Mouse (Mus musculus): ENCODE results near the gene Timm23.
"Not testable (repeated sequence)": the region's sequence is repeated elsewhere in the genome, so short reads cannot be mapped to it uniquely, and the experiment has no call there.

Gene Timm23

DNA sequence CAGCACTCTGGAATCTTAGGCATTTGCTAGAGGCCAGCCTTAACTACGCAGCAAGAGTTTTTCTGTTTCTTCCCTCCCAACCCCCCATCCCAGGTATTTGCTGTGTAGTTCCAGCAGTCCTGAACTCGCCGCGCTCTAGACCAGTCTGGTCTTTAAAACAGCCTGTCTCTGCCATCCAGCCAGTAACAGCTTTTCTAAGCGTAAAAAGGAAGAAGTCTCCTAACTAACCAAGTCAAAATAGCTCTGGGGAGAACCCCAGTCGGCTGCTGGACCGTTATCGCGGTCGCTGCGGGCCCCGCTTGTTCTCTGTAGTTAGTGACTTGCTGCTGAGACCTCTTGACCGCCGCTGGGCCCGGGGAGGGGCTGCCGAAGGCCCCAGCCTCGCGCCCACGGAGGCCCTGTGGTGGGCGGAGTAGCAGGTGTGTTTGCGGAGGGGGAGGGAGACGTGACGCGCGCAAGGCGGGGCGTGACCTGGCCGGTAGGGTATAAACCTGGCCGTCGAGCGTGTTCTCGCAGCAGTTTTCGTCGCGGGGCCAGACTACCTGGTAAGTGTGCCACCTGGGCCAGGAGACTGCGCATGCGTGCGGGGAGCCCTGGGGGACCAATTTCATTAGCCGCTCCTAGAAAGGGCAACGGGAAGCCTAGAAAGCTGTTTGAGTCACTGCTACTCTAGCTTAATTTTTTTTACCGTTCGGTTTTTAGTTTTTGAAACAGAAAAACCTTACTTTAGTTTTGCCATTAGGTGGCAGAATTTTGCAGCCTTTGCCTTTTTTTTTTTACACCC lies 36.2 kb downstream of the Timm23 start:
- DNase-seq (ENCODE audit: low read depth), result peak; percentile 93

DNA sequence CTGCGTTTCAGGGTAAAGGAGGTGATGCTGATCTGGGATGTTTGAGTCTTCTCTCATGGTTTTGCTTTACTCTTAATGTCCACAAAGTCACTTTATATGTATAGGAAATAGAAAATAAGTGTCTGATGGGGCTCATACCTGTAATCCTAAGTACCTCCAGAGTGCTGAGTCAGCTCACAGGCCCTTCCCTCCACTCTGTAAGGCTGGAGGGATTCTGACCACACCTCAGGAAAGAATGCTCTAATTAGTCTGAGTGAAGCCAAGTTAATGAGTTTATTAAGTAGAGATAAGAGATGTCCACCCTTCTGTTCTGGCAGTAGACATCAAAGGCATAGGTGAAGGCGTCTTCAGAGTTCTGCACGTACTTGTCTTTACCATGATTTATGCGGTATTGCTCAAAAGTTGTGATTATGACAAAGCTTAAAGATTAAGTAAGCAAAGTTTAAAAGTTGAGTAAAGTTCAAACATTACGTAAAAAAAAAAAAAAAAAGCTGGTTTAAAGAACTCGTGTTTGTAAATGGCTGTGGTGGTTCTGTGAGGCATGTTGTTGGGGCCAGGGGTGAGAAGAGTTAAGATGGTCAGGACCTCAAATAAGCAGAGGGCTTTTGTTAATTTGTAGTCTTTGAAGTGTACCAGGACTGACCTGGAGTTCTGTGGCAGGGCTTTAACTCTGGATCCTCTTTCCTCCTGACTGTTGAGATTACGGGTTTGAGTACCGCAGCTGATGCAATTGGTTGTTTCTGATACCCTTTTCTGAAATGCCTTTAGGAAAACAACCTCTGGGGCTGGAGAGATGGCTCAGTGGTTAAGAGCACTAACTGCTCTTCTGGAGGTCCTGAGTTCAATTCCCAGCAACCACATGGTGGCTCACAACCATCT lies 37.3 kb downstream of the Timm23 start:
- peak; percentile 19 for DNase-seq (ENCODE audit: low read depth)

DNA sequence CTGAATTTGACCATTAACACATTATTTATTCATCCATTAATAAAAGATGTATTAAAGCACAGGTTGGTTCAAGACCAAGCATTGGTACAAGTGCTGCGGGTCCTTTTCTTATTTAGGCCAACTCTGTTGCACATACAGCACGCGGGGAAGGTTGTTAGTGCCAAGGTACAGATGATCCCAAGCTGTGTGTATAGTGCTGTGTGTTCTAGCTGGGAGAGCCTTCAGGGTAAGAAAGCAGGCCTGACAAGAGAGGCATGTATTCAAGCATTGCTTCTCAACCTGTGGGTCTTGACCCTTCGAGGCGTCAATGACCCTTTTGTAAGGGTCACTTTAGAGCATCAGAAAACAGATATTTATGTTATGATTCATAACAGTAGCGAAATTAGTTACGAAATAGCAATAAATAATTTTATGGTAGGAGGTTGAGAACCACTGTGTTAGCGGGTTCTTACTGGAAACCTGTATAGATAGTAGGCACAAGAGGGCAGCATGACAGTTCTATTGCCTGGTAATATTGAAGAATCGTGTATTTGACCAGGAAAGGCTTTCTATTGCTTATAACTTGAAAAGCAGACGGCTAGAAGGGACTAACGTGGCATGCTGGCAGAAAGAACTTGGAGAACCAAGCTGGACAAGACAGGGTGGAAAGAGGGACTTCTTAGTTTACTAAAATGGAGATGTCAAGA lies 38.4 kb downstream of the Timm23 start:
- no peak for DNase-seq (ENCODE audit: low read depth)

DNA sequence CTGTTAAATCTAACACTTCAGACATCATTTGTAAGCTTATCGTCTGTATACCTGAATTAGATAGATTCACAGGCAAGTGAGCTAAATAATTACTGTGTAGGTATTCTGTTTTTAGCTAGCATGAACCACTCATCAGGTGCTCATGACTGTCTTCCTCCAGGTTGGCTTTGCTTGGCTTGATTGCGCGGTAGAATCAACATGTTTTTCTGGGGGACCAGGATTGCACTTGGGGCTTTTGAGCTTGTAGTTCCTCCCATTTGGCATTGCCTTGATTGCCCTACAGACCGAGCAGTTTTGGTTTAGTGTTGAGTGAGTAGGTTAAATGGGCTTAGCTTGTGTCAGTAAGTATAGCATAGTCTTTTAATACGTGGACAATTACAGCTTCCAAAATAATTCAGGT lies 39.5 kb downstream of the Timm23 start:
- DNase-seq (ENCODE audit: low read depth), result no peak

DNA sequence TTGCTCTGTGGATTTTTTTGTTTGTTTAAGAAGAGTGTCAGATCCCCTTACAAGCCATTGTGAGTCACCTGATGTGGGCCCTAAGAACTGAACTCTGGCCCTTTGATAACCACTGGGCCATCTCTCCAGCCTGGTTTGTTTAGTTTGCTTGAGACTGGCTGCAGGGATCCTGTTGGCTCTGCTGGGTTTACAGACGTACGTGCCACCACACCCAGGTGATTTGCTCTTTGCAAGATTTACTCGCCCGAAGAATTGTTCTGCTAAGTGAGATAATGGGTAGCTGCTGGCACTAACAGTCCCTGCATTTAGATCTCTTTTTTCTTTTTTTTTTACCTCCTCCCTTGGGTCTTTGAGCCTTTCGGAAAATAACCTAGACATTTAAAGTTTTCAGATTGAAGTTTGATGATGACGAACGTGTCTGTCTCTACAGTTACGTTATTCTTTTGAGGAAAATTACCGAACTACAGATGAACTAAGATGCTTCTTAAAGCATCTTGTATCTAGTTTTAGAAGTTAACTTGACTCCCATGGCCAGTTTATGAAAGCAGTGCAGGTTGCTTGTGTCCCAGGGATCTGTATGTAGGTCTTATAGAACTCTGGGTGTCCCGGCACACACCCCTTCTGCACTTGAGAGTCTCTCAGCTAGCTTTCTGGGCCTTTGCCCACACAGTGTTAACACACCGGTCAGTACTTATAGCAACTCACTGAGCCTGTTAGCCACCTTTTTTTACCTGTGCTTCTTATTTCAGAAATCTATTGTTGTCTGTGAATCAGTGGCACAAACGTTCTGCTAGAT lies 40.4 kb downstream of the Timm23 start:
- no peak for DNase-seq (ENCODE audit: low read depth)

DNA sequence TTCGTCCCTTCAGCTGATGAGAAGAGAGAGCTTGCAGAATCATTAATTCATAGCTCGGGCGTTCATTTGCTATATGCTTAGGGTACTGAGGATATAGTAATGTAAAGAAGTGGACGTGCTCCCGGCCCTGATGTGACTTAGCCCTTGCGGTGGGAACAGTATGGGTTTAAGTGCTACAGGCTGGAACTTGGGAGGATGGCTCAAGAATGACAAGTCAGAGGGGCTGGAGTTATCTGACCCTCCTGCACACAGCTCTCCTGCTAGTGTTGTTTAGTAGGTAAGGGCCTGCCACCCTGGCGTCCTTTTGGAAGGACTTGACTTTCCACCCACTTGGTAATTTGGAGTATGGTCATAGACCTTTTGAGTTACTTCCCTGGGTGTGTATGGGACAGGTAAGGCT lies 41.1 kb downstream of the Timm23 start:
- no peak for DNase-seq (ENCODE audit: low read depth)

DNA sequence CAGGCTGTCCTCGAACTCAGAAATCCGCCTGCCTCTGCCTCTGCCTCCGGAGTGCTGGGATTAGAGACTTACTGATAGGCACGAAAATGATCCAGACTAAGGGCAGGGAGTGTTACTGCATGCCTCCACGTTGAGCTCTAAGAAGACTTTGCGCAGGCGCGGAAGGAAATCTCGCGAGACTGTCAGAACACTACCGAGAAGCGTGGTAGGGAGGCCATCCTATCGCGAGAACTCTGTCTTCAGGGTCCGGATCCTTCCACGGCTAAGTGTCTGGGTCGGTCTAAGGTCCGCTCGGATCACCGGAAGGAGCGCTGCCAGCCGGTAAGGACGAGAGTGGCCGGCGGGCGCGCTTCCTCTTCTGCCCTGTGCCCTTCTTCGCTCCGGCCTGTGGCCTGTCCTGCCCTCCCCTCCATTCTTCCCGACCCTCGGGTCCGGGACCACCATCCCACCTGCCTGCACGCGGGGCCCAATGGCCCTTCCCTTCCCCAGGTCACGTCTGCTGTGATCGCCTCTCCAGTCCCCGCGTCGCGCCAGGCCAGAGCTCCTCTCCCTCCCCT lies 41.9 kb downstream of the Timm23 start, which contains the start of gene Ncoa4:
Gene Ncoa4 (plus strand): TSS at position 176 of the 557 bp plus-strand sequence.
- DNase-seq (ENCODE audit: low read depth), result peak; percentile 100

DNA sequence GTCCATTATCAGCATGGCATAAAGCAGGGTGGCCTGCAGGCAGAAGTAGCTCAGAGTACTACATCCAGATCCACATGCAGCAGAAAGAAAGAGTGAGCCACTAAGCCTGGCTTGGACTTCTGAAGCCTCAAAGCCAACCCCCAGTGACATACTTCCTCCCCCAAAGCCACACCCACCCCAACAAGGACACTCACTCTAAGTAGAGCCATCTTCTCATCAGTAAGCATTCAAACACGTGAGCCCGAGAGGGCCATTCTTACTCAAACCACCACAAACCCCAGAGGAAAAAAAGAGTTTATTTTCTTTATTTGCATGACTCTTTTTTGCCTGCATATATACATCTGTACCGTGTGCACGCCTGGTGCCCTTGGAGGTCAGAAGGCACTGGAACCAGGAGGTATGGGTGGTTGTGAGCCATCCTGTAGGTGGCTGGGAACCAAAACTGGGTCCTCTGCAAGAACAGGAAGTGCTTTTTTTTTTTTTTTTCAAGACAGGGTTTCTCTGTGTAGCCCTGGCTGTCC lies 42.5 kb downstream of the Timm23 start:
- DNase-seq (ENCODE audit: low read depth), result no peak

DNA sequence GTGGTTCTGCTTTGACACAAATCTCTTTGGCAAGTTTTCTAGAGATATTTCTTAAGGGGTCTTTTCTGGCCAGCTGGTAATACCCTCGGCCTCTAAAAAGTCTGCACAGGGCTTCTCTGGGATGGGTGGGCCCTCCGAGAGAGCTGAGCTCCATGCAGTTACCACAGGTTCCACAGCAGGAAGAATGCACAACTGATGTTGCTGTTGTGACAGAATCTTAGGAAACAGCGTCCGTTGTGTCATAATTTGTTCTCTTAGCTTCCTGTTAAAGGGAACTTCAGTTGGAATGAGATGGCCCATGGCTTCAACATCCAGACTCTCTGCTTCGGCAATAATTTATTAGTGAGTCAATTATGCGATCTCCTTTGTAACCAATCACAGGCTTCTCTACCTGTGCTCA lies 46.9 kb downstream of the Timm23 start:
- DNase-seq (ENCODE audit: low read depth), result no peak

DNA sequence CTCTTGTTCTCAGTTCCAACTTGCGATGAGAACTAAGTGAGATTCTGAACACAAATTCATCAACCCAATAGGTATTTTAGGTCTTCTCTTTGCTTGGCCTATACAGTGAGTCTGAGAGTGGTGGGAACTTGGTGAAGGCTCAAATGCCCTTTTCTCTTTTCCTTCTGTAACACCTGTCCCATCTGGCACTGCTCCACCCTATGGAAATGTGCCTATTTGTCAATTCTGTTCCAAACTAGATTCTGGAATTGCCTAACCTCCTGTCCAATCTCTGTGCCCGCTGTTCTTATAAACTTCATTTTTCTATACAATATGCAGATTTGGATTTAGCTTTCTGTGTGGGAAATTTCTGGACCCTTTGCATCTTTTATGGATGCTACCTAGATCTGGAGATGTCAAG lies 48.5 kb downstream of the Timm23 start:
- no peak for DNase-seq (ENCODE audit: low read depth)

DNA sequence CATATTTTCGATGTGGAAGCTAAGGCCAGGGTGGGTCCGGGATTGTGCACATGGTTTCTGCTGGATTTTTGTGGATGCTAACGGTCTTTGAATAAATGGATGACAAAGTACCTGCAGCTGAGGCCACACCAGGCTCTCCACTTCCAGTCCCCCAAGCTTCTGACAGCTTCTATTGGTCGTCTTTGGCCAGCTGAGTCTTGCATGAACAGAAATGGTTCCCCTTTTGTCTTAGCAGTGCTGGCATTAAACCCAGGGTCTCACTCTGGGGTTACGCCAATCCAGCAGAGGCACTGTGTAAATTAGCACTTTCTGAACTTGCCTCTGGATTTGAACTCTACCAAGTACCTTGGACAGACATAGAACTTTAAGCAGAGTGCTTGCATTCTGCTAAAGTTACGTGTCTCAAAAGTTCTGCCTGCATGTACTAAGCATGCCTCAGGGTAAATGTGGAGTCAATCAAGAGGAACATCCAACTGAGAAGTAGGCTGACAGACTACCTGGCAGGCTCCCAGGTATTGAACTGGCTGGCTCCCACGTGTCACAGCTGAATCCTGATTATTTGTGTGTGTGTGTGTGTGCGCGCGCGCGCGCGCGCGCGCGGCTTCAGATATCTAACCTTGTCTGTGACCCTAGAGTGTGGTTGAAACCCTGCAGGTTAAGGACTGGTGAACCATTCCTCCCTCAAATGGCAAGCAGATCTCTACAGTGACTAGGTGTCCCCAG lies 49.3 kb downstream of the Timm23 start:
- DNase-seq (ENCODE audit: low read depth), result no peak

DNA sequence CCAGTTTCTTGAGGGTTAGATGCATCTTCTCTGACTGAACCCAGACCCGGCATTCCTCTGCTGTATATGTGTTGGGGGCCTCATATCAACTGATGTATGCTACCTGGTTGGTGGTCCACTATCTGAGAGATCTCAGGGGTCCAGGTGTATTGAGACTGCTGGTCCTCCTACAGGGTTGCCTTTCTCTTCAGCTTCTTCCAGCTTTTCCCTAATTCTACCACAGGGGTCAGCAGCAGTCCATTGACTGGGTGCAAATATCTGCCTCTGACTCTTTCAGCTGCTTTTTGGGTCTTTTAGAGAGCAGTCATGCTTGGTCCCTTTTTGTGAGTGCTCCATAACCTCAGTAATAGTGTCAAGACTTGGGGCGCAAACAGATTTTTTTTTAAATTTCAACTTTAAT lies 50.8 kb downstream of the Timm23 start:
- DNase-seq (ENCODE audit: low read depth), result no peak

DNA sequence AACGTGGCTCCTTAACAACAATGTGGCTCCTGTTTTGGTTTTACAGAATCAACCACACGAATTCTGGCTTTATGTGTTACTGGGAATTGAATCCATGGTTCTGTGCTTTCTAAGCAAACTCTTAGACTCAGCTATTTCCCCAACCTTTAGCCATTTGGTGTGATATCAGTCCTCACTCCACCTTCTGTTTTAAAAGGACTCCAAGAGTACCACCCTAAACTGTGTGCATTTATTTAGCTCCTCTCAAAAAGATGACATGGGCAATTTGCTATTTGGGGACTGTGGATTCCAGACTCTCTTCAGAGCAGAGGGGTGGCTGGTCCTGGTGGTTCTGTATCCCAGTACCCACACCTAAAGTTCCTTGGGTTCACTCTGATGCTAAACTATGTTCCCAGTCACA lies 55.1 kb downstream of the Timm23 start:
- no peak for DNase-seq (ENCODE audit: low read depth)

DNA sequence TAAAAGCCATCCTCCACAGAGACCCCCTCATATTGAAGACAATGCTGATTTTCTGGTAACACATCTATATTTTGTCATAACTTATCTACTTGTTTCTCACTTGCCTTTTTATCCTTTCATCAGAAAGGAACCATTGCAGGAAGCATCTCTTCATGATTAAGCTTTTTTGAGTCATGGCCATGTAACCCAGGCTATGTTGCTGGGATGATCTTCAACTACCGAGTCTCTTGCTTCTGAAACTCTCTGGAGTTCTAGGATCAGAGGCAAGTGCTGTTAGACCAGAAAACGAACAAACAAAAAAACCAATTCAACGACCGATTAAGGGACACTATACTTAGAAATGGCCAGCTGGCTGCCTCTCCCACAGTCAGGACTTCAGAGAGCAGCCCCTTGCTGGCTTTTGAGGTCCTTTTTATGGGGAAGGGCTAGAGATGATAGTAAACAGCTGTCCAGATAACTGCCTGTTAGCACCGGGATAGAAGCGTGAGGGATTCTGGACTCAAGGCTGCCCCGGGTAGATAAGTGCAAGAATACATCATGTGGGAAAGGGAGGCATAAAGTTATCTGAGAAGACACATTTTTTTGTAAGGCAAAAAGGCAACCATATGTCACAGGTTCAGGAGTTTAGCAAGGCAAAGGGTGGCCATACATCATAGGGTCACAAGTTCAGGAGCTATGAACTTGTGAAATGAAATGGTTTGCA lies 55.7 kb downstream of the Timm23 start:
- DNase-seq (ENCODE audit: low read depth), result no peak

DNA sequence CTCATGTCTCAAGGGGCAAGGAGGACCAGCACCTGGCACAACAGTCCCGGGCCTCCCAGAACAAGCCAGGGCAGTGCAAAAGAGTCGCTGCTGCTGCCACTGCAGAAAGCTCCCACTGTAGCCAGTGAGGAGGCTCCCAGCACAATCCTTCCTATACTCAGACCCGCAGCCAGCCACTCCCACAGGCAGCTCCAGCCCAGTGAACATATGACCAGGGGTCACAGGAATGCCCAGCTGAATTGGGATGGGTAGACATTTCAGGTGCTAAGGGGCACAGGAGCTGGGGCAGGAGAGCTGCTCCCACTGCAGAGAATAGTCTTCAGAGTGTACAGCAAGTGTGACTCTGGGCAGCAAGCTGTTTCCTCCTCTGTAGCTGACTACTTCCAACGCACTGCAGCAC lies 56.3 kb downstream of the Timm23 start:
- DNase-seq (ENCODE audit: low read depth), result no peak

DNA sequence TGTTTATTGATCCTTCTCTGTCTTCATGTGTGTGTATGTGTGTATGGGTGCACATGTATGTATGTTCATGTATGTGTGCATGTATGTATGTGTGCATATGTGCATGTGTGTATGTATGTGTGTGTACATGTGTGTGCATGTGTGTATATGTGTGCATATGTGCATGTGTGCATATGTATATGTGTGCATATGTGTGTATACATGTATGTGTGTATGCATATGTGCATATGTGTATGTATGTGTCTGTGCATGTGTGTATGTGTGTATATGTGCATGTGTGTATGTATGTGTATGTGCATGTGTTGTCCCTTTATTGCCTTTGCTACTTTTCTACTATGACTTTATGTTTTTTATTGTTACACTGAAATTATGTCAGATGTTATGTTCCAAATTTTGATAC lies 57.0 kb downstream of the Timm23 start:
- DNase-seq (ENCODE audit: low read depth), result no peak

DNA sequence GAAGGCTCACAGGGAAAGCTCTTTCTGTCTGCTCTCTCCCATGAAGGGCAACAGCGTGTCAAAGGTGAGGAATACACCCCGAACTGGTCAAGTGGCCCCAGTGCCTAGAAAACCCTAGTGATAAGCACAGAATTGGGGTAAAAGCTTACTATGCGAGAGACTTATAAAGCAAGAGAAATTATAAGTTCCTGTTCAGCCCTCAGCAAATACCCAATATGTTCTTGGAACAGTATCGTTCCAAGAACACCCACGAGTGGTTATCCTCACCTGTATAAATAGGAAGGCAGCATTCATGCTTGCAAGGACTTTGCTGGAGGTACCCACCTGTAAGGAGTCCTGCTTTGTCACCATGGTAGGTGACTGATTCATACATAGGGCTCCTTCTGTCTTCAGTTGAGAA lies 60.0 kb downstream of the Timm23 start, which contains the start of gene Msmb:
Gene Msmb (plus strand): TSS at position 301 of the 400 bp plus-strand sequence.
- no peak for DNase-seq (ENCODE audit: low read depth)

DNA sequence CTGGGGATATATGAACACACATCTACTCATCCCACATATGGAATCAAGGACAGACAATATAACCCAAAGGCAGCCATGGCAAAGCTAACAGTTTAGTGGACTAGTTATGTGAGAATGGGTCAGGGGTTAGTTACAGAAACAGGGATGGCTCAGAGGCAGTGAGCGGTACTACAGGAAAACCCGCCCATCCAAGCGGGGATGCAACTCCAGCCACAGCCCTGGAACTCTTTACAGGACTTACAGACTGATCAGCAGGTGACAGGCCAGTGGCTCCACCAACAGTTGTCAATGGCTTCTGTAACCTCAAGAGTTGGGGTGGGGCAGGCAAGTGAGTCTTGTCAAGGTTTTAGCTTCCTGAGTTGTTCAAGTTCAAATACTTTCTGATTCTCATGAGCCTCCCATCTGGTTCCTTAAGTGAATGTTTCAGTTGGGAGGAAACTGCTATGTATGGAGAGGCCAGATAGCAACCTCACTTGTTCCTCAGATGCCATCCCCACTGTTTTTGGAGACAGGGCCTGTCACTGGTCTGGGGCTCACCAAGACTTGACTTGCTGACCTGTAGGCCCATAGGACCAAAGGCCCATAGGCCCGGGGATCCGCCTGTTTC lies 61.2 kb downstream of the Timm23 start:
- no peak for DNase-seq (ENCODE audit: low read depth)

DNA sequence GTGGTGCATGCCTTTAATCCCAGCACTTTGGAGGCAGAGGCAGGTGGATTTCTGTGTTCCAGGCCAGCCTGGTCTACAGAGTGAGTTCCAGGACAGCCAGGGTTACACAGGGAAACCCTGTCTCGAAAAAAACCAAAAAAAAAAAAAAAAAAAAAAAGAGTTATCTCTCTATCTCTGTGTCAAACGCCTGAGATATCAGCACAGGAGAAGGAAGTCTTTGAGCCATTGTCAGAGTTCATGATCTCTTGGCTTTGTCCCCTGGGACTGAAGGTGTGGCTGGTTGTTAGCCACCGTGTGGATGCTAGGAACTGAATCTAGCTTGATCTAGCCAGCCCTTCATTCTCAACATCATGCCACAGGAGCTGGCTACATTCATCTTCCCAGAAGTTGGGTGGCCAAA lies 65.2 kb downstream of the Timm23 start:
- not testable (repeated sequence) for DNase-seq (ENCODE audit: low read depth)
